Mouse (Mus musculus) limb, embryonic 14.5 days (tissue): ENCODE measurements around the gene Rpusd4. TPM values are rescaled to one million over a fixed set of nuclear protein-coding genes. Genes with fewer than 3 reads are reported as not detected.

Source experiments
- ATAC-seq: fragments of 200-750 bp; cut with Nextera tagmentation; 2 replicates; pipeline ENCODE4 v1.8.0; 2017; ENCODE audit warnings: low read depth, moderate number of reproducible peaks, moderate TSS enrichment; ENCODE audit not compliant: low FRiP score
- DNase-seq: peaks from one replicate; pipeline ENCODE4 v3.0.0-alpha.2; 2015; ENCODE audit warnings: low spot score
- H3K27ac ChIP-seq: fragments of 300-500 bp; sonication (generic); replicated peaks from 2 replicates; pipeline ENCODE4 v1.5.1; 2014; ENCODE audit warnings: low read depth, mild to moderate bottlenecking, low read length, moderate library complexity, mixed read lengths
- H3K27me3 ChIP-seq: fragments of 300-500 bp; sonication (generic); 2 replicates; pipeline ENCODE4 v1.6.1; 2014; ENCODE audit warnings: low read length, mixed read lengths; ENCODE audit not compliant: control insufficient read depth, insufficient read depth
- H3K36me3 ChIP-seq: fragments of 300-500 bp; sonication (generic); 2 replicates; pipeline ENCODE4 v1.6.1; 2014; ENCODE audit warnings: mild to moderate bottlenecking, low read length, moderate library complexity, mixed read lengths; ENCODE audit not compliant: control insufficient read depth, insufficient read depth
- H3K4me1 ChIP-seq: fragments of 300-500 bp; sonication (generic); 2 replicates; pipeline ENCODE4 v1.6.1; 2014; ENCODE audit warnings: antibody characterized with exemption, low read length, mixed read lengths; ENCODE audit not compliant: control insufficient read depth, insufficient read depth
- H3K4me2 ChIP-seq: fragments of 300-500 bp; sonication (generic); replicated peaks from 2 replicates; pipeline ENCODE4 v1.6.1; 2014; ENCODE audit warnings: low read depth, mild to moderate bottlenecking, low read length, moderate library complexity; ENCODE audit not compliant: severe bottlenecking
- H3K4me3 ChIP-seq: fragments of 300-500 bp; sonication (generic); replicated peaks from 2 replicates; pipeline ENCODE4 v1.5.1; 2014; ENCODE audit warnings: low read length
- H3K9ac ChIP-seq: fragments of 300-500 bp; sonication (generic); 2 replicates; pipeline ENCODE4 v1.6.1; 2014; ENCODE audit warnings: mild to moderate bottlenecking, low read depth, low read length, moderate library complexity; ENCODE audit not compliant: severe bottlenecking
- H3K9me3 ChIP-seq: fragments of 300-500 bp; sonication (generic); 2 replicates; pipeline ENCODE4 v1.6.1; 2016; ENCODE audit warnings: low read length; ENCODE audit not compliant: control insufficient read depth
- POLR2A ChIP-seq: fragments of 200-500 bp; IDR thresholded peaks from 2 replicates; pipeline ENCODE4 v1.8.0; 2012; ENCODE audit warnings: inconsistent platforms, mild to moderate bottlenecking, moderate library complexity, borderline replicate concordance; ENCODE audit not compliant: insufficient read depth, insufficient read length; ENCODE audit errors: extremely low read depth
- WGBS: fragments of 180-500 bp; shearing (Covaris S2); extraction: QIAGEN DNeasy Blood & Tissue Kit; methylation state at CpG from one replicate; pipeline ENCODE4 v1.1.7; 2014; 5-methylcytosine and 5-hydroxymethylcytosine counted together
- polyA plus RNA-seq, 2 experiments: library from polyadenylated mRNA; depleted of rRNA in 1 of 2; stranded (reverse) in 1 of 2; unstranded in 1 of 2; fragments of >200 nt; fragmentation: Nextera tagmentation in 1 of 2; extraction: Ambion mirVana in 1 of 2; gene quantifications; 2 replicates each; pipeline versions ENCODE4 v1.2.1 to v1.2.3; 2012 to 2014

The Rpusd4 gene
- polyA plus RNA-seq, 2 experiments, result 24.9 to 25.8 TPM

DNA sequence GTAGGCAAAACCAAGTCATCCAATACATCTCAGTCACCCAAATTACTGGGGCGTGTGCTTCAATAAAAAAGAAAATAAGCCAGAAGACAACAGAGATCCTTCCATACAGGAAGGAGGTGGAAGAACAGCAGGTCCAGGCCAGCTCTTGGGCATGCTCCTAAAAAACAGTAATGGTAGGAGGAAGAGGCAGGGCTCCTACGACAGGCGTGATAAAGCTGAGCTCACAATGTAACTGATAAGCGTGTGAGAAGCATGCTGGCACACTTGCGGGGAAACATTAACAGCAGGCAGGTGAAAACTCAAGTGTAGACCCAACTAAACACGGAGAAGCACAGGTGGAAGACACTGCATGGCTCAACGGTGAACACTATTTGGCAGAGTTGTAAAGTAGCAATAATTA is 10.3 kb upstream of the Rpusd4 start:
- Histone ChIP-seq H3K9me3 (no peaks in the 10 kb centered on the region), H3K27ac (no peak overlapping the region), H3K4me2 (no peak overlapping the region), H3K4me3 (no peak overlapping the region), H3K36me3 (peaks cover 7% of the 10 kb centered on the region; the same call in 1 of the 2 replicates), H3K27me3 (no peaks in the 10 kb centered on the region), H3K4me1 (no peaks in the 10 kb centered on the region), H3K9ac (no peak overlapping the region)
- no peak for ATAC-seq
- TF ChIP-seq POLR2A, result no peak
- 91% methylated on average over 7 of the region's 7 CpGs for WGBS
- DNase-seq, result no peak

DNA sequence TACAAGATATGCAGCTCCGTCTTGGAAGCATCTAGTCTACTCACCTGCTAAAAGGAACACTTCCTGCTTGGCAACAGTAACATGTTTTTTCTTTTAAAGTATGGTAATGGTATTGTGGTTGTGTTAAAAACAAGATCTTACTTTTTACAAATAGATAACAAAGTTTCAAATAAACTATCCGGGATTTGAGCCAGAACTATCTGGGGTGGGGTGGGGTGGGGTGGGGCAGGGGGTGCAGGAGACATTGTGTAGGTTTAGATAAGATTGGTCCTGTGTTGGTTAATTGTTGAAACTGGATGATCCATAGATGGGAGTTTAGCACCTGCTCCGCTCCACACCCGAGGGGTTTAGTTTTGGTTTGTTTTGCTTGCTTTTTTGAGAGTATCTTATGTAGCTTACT is 5.2 kb upstream of the Rpusd4 start:
- DNase-seq, result no peak
- no peak for ATAC-seq

DNA sequence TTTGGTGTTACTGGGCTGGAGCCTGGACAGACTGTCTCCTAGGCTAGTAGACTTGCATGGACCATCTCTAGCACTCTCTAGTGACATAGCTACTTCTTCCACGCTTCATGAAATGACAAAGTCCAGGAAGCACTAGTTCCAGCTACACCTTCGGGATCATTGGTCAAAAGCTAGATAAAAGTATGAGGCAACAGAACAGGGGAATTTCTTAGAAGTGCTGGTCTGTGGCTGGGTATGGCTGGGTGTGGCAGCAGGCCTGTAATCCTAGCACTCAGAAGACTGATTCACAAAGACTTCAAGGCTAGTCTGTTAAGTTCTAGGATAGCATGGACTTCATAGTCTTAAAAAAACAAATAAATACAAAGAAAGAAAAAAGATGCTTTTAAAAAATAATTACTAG is 4.2 kb upstream of the Rpusd4 start:
- Histone ChIP-seq H3K9me3 (no peaks in the 10 kb centered on the region), H3K36me3 (peaks cover 6% of the 10 kb centered on the region; the same call in 1 of the 2 replicates), H3K9ac (no peak overlapping the region), H3K4me1 (peaks cover 11% of the 10 kb centered on the region), H3K27ac (no peak overlapping the region), H3K4me3 (no peak overlapping the region), H3K27me3 (no peaks in the 10 kb centered on the region), H3K4me2 (no peak overlapping the region)
- 95% methylated on average over 2 of the region's 2 CpGs for WGBS
- no peak for TF ChIP-seq POLR2A
- DNase-seq (no peak), ATAC-seq (no peak)

More for the DNA sequence above, 5.2 kb upstream of the Rpusd4 start:
- Histone ChIP-seq H3K27ac (no peak overlapping the region), H3K4me1 (peaks cover 8% of the 10 kb centered on the region), H3K36me3 (peaks cover 10% of the 10 kb centered on the region; the same call in 1 of the 2 replicates), H3K4me3 (no peak overlapping the region), H3K27me3 (no peaks in the 10 kb centered on the region), H3K9me3 (no peaks in the 10 kb centered on the region), H3K9ac (no peak overlapping the region), H3K4me2 (no peak overlapping the region)
- TF ChIP-seq POLR2A, result no peak
- WGBS, result 86% methylated on average over 4 of the region's 4 CpGs

DNA sequence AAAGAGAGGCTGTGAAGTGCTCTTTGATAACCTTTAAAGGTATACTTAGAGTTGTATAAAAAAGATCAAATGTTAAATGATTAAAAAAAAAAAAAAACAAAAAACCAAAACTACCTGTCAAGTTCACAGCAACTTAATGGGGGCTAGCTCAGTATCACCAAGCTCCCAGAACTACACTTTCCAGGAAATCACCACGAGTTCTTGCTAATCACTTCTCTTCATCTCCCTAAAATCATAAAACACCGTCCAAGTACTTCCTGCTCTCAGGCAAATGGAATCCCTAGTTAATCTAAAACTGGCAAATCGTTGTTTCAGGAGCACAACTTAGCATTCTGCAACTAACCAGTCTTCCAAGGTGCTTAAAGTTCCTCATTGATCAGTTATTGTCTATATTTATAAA is 3.2 kb upstream of the Rpusd4 start:
- DNase-seq, result no peak
- TF ChIP-seq POLR2A, result no peak
- Histone ChIP-seq H3K4me1 (peaks cover 17% of the 10 kb centered on the region), H3K27ac (no peak overlapping the region), H3K9me3 (no peaks in the 10 kb centered on the region), H3K36me3 (peaks cover 6% of the 10 kb centered on the region; the same call in 1 of the 2 replicates), H3K9ac (no peak overlapping the region), H3K4me3 (no peak overlapping the region), H3K27me3 (no peaks in the 10 kb centered on the region), H3K4me2 (no peak overlapping the region)
- WGBS, result 63% methylated on average over 3 of the region's 3 CpGs
- no peak for ATAC-seq

DNA sequence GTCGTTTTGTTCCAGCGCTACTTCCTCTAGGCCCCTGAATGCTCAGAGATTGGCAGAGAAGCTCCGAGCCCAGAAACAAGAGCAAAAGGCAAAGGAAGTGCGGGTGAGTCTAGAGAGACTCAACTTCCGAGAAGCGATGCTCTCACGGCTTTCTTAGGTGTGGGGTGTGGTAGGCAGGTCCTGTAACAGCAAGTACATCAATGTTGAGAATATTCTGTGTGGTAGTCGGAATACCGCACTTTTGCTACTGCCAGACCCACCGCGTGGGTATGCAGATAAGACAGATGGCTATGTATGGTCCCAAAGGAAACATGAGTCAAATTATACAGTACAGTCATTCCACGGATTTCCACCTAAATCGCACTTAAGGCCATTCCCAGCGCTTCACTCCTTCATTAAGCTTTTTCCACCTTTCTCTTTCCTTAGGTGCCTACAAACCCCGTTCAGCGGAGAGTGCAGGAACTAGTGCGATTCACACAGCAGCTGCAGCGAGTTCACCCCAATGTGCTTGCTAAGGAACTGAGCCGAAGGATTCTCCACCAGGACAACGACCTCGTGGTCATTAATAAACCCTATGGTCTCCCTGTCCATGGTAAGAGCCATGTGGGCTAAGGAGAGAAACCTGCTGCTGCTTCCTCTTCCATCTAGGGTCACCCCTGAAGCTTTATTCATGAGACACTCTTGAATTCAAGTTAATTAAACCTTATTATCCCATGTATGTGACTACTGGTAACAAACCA is 481 bp downstream of the Rpusd4 start:
- DNase-seq, result no peak
- 2% methylated on average over 21 of the region's 21 CpGs for WGBS

More for the DNA sequence above, 481 bp downstream of the Rpusd4 start:
- no peaks in the 10 kb centered on the region for H3K27me3 ChIP-seq
- peak overlapping the region; percentile 55; the same call in 1 of the 2 replicates for H3K27ac ChIP-seq
- ATAC-seq, result peak; percentile 56
- H3K4me1 ChIP-seq, result peaks cover 17% of the 10 kb centered on the region
- no peak for TF ChIP-seq POLR2A
- no peaks in the 10 kb centered on the region for H3K9me3 ChIP-seq
- peak overlapping the region; percentile 70 for H3K4me2 ChIP-seq
- H3K36me3 ChIP-seq, result peaks cover 16% of the 10 kb centered on the region
- H3K9ac ChIP-seq, result peak overlapping the region; percentile 78
- H3K4me3 ChIP-seq, result peak overlapping the region; percentile 76
